Comparison of ENCODE assay signal across 33 mouse cellular contexts in the genomic region with DNA sequence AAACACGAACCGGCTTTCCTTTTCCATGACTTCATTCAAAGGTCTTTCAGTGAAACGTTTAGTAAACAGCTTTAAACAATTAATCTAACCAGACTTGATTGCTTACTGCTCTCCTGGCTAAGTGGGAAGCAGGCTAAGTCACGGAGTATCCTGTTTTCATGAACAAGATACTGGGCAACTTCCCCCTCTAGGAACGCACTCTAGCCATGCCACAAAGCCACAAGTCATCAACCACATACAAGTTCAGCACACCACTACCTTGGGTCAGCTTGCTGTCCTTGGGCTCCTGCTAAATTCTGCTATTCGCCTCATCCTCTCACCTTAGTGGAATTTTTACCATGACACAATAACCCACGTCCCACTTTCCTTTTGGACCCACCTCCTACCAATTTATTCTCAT. TPM values are rescaled to one million over a fixed set of nuclear protein-coding genes. Genes with fewer than 3 reads are reported as not detected.
DNase-seq lines count a peak whose midpoint lies in the region; ATAC-seq and TF ChIP-seq lines count a peak whose summit lies in the region.
"Had no signal": no experiment of that assay in that cellular context is flagged by ENCODE, and none has a peak within 500 bp of the region (broad histone marks: within the 10 kb centered on the region; RNA-seq: fewer than 3 reads in every experiment).

No protein-coding gene starts in this region.

- H3K4me1 ChIP-seq in kidney, embryonic 15.5 days, result peaks cover 21% of the 10 kb centered on the region
- H3K4me1 ChIP-seq in lung, postnatal 0 days (ENCODE audit: insufficient read depth, low read depth, low read length), result peaks cover 7% of the 10 kb centered on the region; the same call in 1 of the 2 replicates
- H3K4me1 ChIP-seq in small intestine, adult 2 months (ENCODE audit: control insufficient read depth, insufficient read depth, insufficient read length, low read length), result peaks cover 18% of the 10 kb centered on the region
- peaks cover 34% of the 10 kb centered on the region for H3K4me1 ChIP-seq in heart, embryonic 12.5 days (replicated peaks)
- H3K4me1 ChIP-seq: hindbrain, embryonic 13.5 days; midbrain, embryonic 12.5 days; neural tube, embryonic 12.5 days had no signal

- H3K27me3 ChIP-seq in kidney, embryonic 15.5 days, result no peaks in the 10 kb centered on the region
- H3K27me3 ChIP-seq in lung, postnatal 0 days (replicated peaks; ENCODE audit: insufficient read depth, low read length), result no peaks in the 10 kb centered on the region
- no peaks in the 10 kb centered on the region for H3K27me3 ChIP-seq in small intestine, adult 2 months (ENCODE audit: control insufficient read depth, insufficient read depth, low read length)
- H3K27me3 ChIP-seq in heart, embryonic 12.5 days (replicated peaks), result no peaks in the 10 kb centered on the region
- H3K27me3 ChIP-seq: forebrain, embryonic 13.5 days; hindbrain, embryonic 13.5 days; limb, embryonic 15.5 days; liver, embryonic 13.5 days; midbrain, embryonic 12.5 days; neural tube, embryonic 12.5 days had no signal

- no peak for DNase-seq in kidney, postnatal 14 days
- peak; percentile 38 for DNase-seq in lung, postnatal 0 days (ENCODE audit: low spot score)
- no peak for DNase-seq in lung, postnatal 4 days
- DNase-seq: adrenal gland, adult 8-10 months; B cell, adult 2 months; cerebellum, adult 9-10 months; cerebellum, postnatal 36 days; gastrocnemius, postnatal 25 days; heart, adult 18-20 months; heart, postnatal 4 days; kidney, adult 11 months; kidney, postnatal 10 days; liver, embryonic 13.5 days; right cerebral cortex, adult 18-20 months; thymus, adult 18-20 months; thymus, postnatal 36 days had no signal

- ATAC-seq in kidney, embryonic 15.5 days (replicated peaks; ENCODE audit: low FRiP score), result no peak
- ATAC-seq in lung, postnatal 0 days, result 0 out of 2 replicates have a peak, but pooled peaks have one; percentile 21
- ATAC-seq in common myeloid progenitor, adult 5-6 weeks (replicated peaks; ENCODE audit: low read depth, poor library complexity, severe bottlenecking), result peak; percentile 43
- no peak for ATAC-seq in heart, embryonic 12.5 days (ENCODE audit: insufficient number of reproducible peaks, low FRiP score)
- ATAC-seq: activated CD4-positive, CD25-positive, alpha-beta regulatory T cell, adult 4 months; forebrain, embryonic 13.5 days had no signal

- no peak overlapping the region for H3K9ac ChIP-seq in kidney, embryonic 15.5 days
- no peak overlapping the region for H3K9ac ChIP-seq in lung, postnatal 0 days (replicated peaks; ENCODE audit: low read depth)
- H3K9ac ChIP-seq in heart, embryonic 12.5 days, result no peak overlapping the region
- H3K9ac ChIP-seq: forebrain, embryonic 13.5 days; hindbrain, embryonic 13.5 days; limb, embryonic 15.5 days; liver, embryonic 13.5 days; midbrain, embryonic 12.5 days; neural tube, embryonic 12.5 days had no signal

- H3K4me2 ChIP-seq in kidney, embryonic 15.5 days, result no peak overlapping the region
- no peak overlapping the region for H3K4me2 ChIP-seq in lung, postnatal 0 days (replicated peaks; ENCODE audit: low read depth, low read length)
- H3K4me2 ChIP-seq in heart, embryonic 12.5 days, result no peak overlapping the region
- H3K4me2 ChIP-seq: forebrain, embryonic 13.5 days; heart, embryonic 11.5 days; hindbrain, embryonic 13.5 days; limb, embryonic 15.5 days; liver, embryonic 13.5 days; midbrain, embryonic 12.5 days; neural tube, embryonic 12.5 days had no signal

- no peaks in the 10 kb centered on the region for H3K36me3 ChIP-seq in kidney, embryonic 15.5 days
- H3K36me3 ChIP-seq in lung, postnatal 0 days (ENCODE audit: insufficient read depth, low read length), result no peaks in the 10 kb centered on the region
- H3K36me3 ChIP-seq in small intestine, adult 2 months (ENCODE audit: control insufficient read depth, insufficient read depth, low read length), result no peaks in the 10 kb centered on the region
- 0 out of 2 replicates have a peak, but pooled peaks cover 3% of the 10 kb centered on the region for H3K36me3 ChIP-seq in heart, embryonic 12.5 days
- H3K36me3 ChIP-seq: hindbrain, embryonic 13.5 days; limb, embryonic 15.5 days; liver, embryonic 13.5 days; midbrain, embryonic 12.5 days; neural tube, embryonic 12.5 days had no signal

- no peak for TF ChIP-seq EP300 in lung, postnatal 0 days (IDR thresholded peaks at IDR 0.05)

- TF ChIP-seq POLR2A in small intestine, adult 2 months (IDR thresholded peaks at IDR 0.05; ENCODE audit: low read depth, low read length), result no peak

- 67% methylated on average over 7 of the region's 7 CpGs for WGBS in kidney, embryonic 15.5 days
- WGBS in lung, postnatal 0 days, result 40% methylated on average over 7 of the region's 7 CpGs
- WGBS in small intestine, adult 2 months, result 59% methylated on average over 7 of the region's 7 CpGs
- WGBS in heart, embryonic 12.5 days, result 75% methylated on average over 7 of the region's 7 CpGs

- H3K4me3 ChIP-seq in kidney, embryonic 15.5 days (replicated peaks), result no peak overlapping the region
- no peak overlapping the region for H3K4me3 ChIP-seq in lung, postnatal 0 days (ENCODE audit: low read depth, low read length)
- H3K4me3 ChIP-seq in small intestine, adult 2 months (ENCODE audit: low read depth, low read length), result no peak overlapping the region
- no peak overlapping the region for H3K4me3 ChIP-seq in heart, embryonic 12.5 days
- H3K4me3 ChIP-seq: forebrain, embryonic 13.5 days; hindbrain, embryonic 13.5 days; limb, embryonic 15.5 days; liver, embryonic 13.5 days; midbrain, embryonic 12.5 days; myocyte; neural tube, embryonic 12.5 days had no signal

- TF ChIP-seq CTCF in lung, postnatal 0 days (IDR thresholded peaks at IDR 0.05), result no peak
- TF ChIP-seq CTCF in small intestine, adult 2 months (IDR thresholded peaks at IDR 0.05; ENCODE audit: extremely low read depth, insufficient read length, insufficient replicate concordance, low read depth, low read length), result no peak

- H3K27ac ChIP-seq in kidney, embryonic 15.5 days, result 0 out of 2 replicates have a peak overlapping the region, but pooled peaks have one; percentile 11
- peak overlapping the region; percentile 47 for H3K27ac ChIP-seq in lung, postnatal 0 days (ENCODE audit: low read length)
- peak overlapping the region; percentile 4; the same call in 1 of the 2 replicates for H3K27ac ChIP-seq in small intestine, adult 2 months (ENCODE audit: insufficient read depth, low read depth, low read length)
- no peak overlapping the region for H3K27ac ChIP-seq in heart, embryonic 12.5 days (ENCODE audit: poor library complexity, severe bottlenecking)
- H3K27ac ChIP-seq: forebrain, embryonic 13.5 days; hindbrain, embryonic 13.5 days; limb, embryonic 15.5 days; midbrain, embryonic 12.5 days; neural tube, embryonic 12.5 days; stomach, postnatal 0 days had no signal

- no peaks in the 10 kb centered on the region for H3K9me3 ChIP-seq in kidney, embryonic 15.5 days (replicated peaks)
- no peaks in the 10 kb centered on the region for H3K9me3 ChIP-seq in lung, postnatal 0 days (ENCODE audit: low read length)
- H3K9me3 ChIP-seq in heart, embryonic 12.5 days (replicated peaks), result no peaks in the 10 kb centered on the region
- H3K9me3 ChIP-seq: forebrain, embryonic 13.5 days; hindbrain, embryonic 13.5 days; limb, embryonic 15.5 days; liver, embryonic 13.5 days; midbrain, embryonic 12.5 days; neural tube, embryonic 12.5 days had no signal

RNA-seq across cellular contexts. Expression of gene Minos1, which starts 9.9 kb away (rescaled TPM):
- polyA plus RNA-seq in kidney, embryonic 15.5 days (2015; fragmentation: Nextera tagmentation; extraction: Ambion mirVana), result 522 and 595 TPM in 2 replicates
- 474 and 487 TPM in 2 replicates for polyA plus RNA-seq in lung, postnatal 0 days (2015; fragmentation: Nextera tagmentation; extraction: Ambion mirVana)
- 118 and 161 TPM in 2 replicates for total RNA-seq in common myeloid progenitor, adult 5-6 weeks (2017)
- 15.4 and 29.4 TPM in 2 replicates for polyA plus RNA-seq in small intestine, adult 2 months (2012; rRNA removed)
- polyA plus RNA-seq in heart, embryonic 12.5 days (2016; fragmentation: Nextera tagmentation; extraction: Ambion mirVana), result 682 and 719 TPM in 2 replicates

RNA-seq across cellular contexts. Expression of gene Nbl1, which starts 28.2 kb away (rescaled TPM):
- 28.4 and 35.7 TPM in 2 replicates for polyA plus RNA-seq in kidney, embryonic 15.5 days (2015; fragmentation: Nextera tagmentation; extraction: Ambion mirVana)
- 141 and 151 TPM in 2 replicates for polyA plus RNA-seq in lung, postnatal 0 days (2015; fragmentation: Nextera tagmentation; extraction: Ambion mirVana)
- 1.2 TPM in 1 of 2 replicates, not detected in the other for total RNA-seq in common myeloid progenitor, adult 5-6 weeks (2017)
- 72.9 and 160 TPM in 2 replicates for polyA plus RNA-seq in small intestine, adult 2 months (2012; rRNA removed)
- 10.1 and 10.6 TPM in 2 replicates for polyA plus RNA-seq in heart, embryonic 12.5 days (2016; fragmentation: Nextera tagmentation; extraction: Ambion mirVana)
- total RNA-seq: megakaryocyte progenitor cell, adult 5-6 weeks had no signal

RNA-seq across cellular contexts. Expression of gene Htr6, which starts 45.6 kb away (rescaled TPM):
- not detected in 2 replicates for polyA plus RNA-seq in kidney, embryonic 15.5 days (2015; fragmentation: Nextera tagmentation; extraction: Ambion mirVana)
- not detected in 2 replicates for polyA plus RNA-seq in lung, postnatal 0 days (2015; fragmentation: Nextera tagmentation; extraction: Ambion mirVana)
- not detected in 2 replicates for total RNA-seq in common myeloid progenitor, adult 5-6 weeks (2017)
- 0.76 and 1.8 TPM in 2 replicates for polyA plus RNA-seq in small intestine, adult 2 months (2012; rRNA removed)
- not detected in 2 replicates for polyA plus RNA-seq in heart, embryonic 12.5 days (2016; fragmentation: Nextera tagmentation; extraction: Ambion mirVana)
- total RNA-seq: gastrocnemius, adult 18-20 months; gastrocnemius, postnatal 25 days; heart, adult 18-20 months; heart, postnatal 4 days; megakaryocyte progenitor cell, adult 5-6 weeks had no signal
- polyA plus RNA-seq: activated CD4-positive, CD25-positive, alpha-beta regulatory T cell, adult 4 months; heart, embryonic 11.5 days; heart, postnatal 0 days; liver, embryonic 13.5 days; midbrain, embryonic 12.5 days; neural tube, embryonic 12.5 days; spleen, adult 2 months; stomach, postnatal 0 days had no signal

Comparison
In these comparisons a context has a peak if more than half of its experiments do, and no peak if none do; other contexts are left out.
1. ATAC-seq: peak in lung, postnatal 0 days (single experiment) and common myeloid progenitor, adult 5-6 weeks (single experiment); none in kidney, embryonic 15.5 days (single experiment) and heart, embryonic 12.5 days (single experiment).
2. RNA of gene Minos1, which starts 9.9 kb away (polyA plus RNA-seq): 682 to 719 TPM in heart, embryonic 12.5 days, 522 to 595 TPM in kidney, embryonic 15.5 days and 474 to 487 TPM in lung, postnatal 0 days; 15.4 to 29.4 TPM in small intestine, adult 2 months; every median in the first group is over 10 times any median in the second.